Mouse (Mus musculus): ENCODE measurements around the gene Gm21954. TPM values are rescaled to one million over a fixed set of nuclear protein-coding genes. Genes with fewer than 3 reads are reported as not detected.
A peak's percentile ranks its signal among the peaks of the same experiment; 100 is the strongest.

The Gm21954 gene
- polyA plus RNA-seq (2016; fragmentation: Nextera tagmentation; extraction: Ambion mirVana) = not detected in 2 replicates

- no peak for ATAC-seq (ENCODE audit: low FRiP score)
- Histone ChIP-seq H3K4me2 (no peak within 1 kb of the TSS), H3K4me3 (replicated peaks) (no peak within 1 kb of the TSS), H3K27ac (no peak within 1 kb of the TSS), H3K36me3 (replicated peaks) (no peaks in the 10 kb centered on the region), H3K27me3 (no peaks in the 10 kb centered on the region), H3K4me1 (peaks cover 3% of the 10 kb centered on the region; the same call in 1 of the 2 replicates), H3K9ac (no peak within 1 kb of the TSS), H3K9me3 (no peaks in the 10 kb centered on the region)
- 92% methylated on average over 2 of the region's 2 CpGs for WGBS
Measured at GRCm38 (mm10) chr3:55472110-55472509, at the start of gene Gm21954. Gene Gm21954, minus strand, starts transcription at chr3:55472210.

DNA sequence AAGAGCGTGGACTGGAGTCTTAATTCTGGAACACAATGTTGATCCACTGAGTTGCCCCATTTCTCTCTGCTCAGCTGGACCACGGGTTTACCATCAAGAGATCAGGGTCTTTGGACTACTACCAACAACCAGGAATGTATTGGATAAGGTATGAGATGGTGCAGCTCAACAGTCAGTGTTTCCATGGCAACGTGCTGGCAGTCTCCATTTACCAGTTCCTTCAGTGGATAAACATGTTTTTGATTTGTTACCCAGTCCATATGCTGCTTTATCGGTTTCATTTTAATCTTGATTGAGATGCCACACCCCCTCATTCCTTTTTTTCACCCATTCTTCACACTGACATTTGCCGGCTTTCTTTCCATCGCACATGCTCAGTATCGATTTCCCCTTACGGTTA, 49.8 kb upstream of the Gm21954 start:
- peak; percentile 19; the same call in 1 of the 2 replicates for ATAC-seq (ENCODE audit: low FRiP score)
- no peak overlapping the region for H3K4me2 ChIP-seq
- H3K4me1 ChIP-seq = peaks cover 47% of the 10 kb centered on the region
- H3K27ac ChIP-seq = peak overlapping the region; percentile 42; the same call in 1 of the 2 replicates
- peaks cover 6% of the 10 kb centered on the region for H3K36me3 ChIP-seq (replicated peaks)
- no peaks in the 10 kb centered on the region; the same call in 1 of the 2 replicates for H3K27me3 ChIP-seq
- 71% methylated on average over 8 of the region's 8 CpGs for WGBS
- no peak overlapping the region for H3K9ac ChIP-seq
- no peaks in the 10 kb centered on the region for H3K9me3 ChIP-seq
- no peak overlapping the region for H3K4me3 ChIP-seq (replicated peaks)

- Histone ChIP-seq H3K9ac (no peak overlapping the region), H3K4me1 (peaks cover 47% of the 10 kb centered on the region)
- WGBS = 21% methylated on average over 12 of the region's 12 CpGs
Measured at GRCm38 (mm10) chr3:55520240-55521180, 48.5 kb upstream of the Gm21954 start.

GRCm38 (mm10) chr3:55517454-55518014, 45.5 kb upstream of the Gm21954 start:
- WGBS = 84% methylated on average over 17 of the region's 17 CpGs
- Histone ChIP-seq H3K27me3 (no peaks in the 10 kb centered on the region), H3K4me1 (peaks cover 21% of the 10 kb centered on the region), H3K4me3 (replicated peaks) (no peak overlapping the region), H3K4me2 (no peak overlapping the region), H3K9me3 (no peaks in the 10 kb centered on the region), H3K36me3 (replicated peaks) (peaks cover 11% of the 10 kb centered on the region), H3K9ac (no peak overlapping the region), H3K27ac (no peak overlapping the region)
- no peak for ATAC-seq (ENCODE audit: low FRiP score)

More at GRCm38 (mm10) chr3:55520240-55521180, 48.5 kb upstream of the Gm21954 start:
- H3K9me3 ChIP-seq = no peaks in the 10 kb centered on the region
- H3K4me2 ChIP-seq = no peak overlapping the region
- H3K27me3 ChIP-seq = no peaks in the 10 kb centered on the region; the same call in 1 of the 2 replicates
- no peak overlapping the region for H3K27ac ChIP-seq
- no peak overlapping the region for H3K4me3 ChIP-seq (replicated peaks)
- peak; percentile 78 for ATAC-seq (ENCODE audit: low FRiP score)
- peaks cover 6% of the 10 kb centered on the region for H3K36me3 ChIP-seq (replicated peaks)

DNA sequence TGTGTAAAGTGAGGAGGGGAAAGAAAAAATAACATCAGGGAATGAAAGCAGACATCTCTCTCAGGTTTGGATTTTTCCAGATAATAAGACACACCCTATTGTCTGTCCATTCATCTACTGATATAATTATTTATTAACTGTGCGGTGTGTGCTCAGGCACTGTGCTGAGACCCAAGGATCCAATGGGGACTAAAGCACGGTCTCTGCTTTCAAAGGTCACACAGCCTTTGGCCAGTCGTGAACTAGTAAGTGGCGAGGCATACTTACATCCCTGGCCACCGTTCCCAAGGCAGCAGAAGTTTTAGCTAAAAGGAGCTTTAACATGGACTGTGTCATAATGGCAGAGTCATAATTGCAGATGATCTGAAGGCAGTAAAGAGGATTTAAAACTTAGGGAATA, 44.0 kb upstream of the Gm21954 start:
- H3K27ac ChIP-seq = no peak overlapping the region
- H3K9me3 ChIP-seq = no peaks in the 10 kb centered on the region
- H3K36me3 ChIP-seq (replicated peaks) = peaks cover 11% of the 10 kb centered on the region
- no peaks in the 10 kb centered on the region for H3K27me3 ChIP-seq
- H3K4me3 ChIP-seq (replicated peaks) = no peak overlapping the region
- 70% methylated on average over 5 of the region's 5 CpGs for WGBS
- no peak for ATAC-seq (ENCODE audit: low FRiP score)
- H3K9ac ChIP-seq = no peak overlapping the region
- H3K4me2 ChIP-seq = no peak overlapping the region
- H3K4me1 ChIP-seq = peaks cover 10% of the 10 kb centered on the region; the same call in 1 of the 2 replicates

GRCm38 (mm10) chr3:55511658-55512057, 39.6 kb upstream of the Gm21954 start:
- H3K4me3 ChIP-seq (replicated peaks) = no peak overlapping the region
- H3K9ac ChIP-seq = no peak overlapping the region
- WGBS = 83% methylated on average over 6 of the region's 6 CpGs
- H3K27me3 ChIP-seq = no peaks in the 10 kb centered on the region
- H3K4me1 ChIP-seq = no peaks in the 10 kb centered on the region
- peaks cover 20% of the 10 kb centered on the region for H3K36me3 ChIP-seq (replicated peaks)
- H3K4me2 ChIP-seq = no peak overlapping the region
- no peaks in the 10 kb centered on the region for H3K9me3 ChIP-seq
- no peak overlapping the region for H3K27ac ChIP-seq
- no peak for ATAC-seq (ENCODE audit: low FRiP score)

- Histone ChIP-seq H3K36me3 (replicated peaks) (peaks cover 26% of the 10 kb centered on the region), H3K27me3 (no peaks in the 10 kb centered on the region), H3K27ac (no peak overlapping the region), H3K9ac (no peak overlapping the region), H3K9me3 (no peaks in the 10 kb centered on the region), H3K4me1 (no peaks in the 10 kb centered on the region), H3K4me2 (no peak overlapping the region), H3K4me3 (replicated peaks) (no peak overlapping the region)
- ATAC-seq (ENCODE audit: low FRiP score) = no peak
- WGBS = 88% methylated on average over 7 of the region's 7 CpGs
Measured at GRCm38 (mm10) chr3:55510198-55510597, 38.2 kb upstream of the Gm21954 start.

GRCm38 (mm10) chr3:55499298-55499697, 27.3 kb upstream of the Gm21954 start:
- WGBS = 90% methylated on average over 7 of the region's 7 CpGs
- Histone ChIP-seq H3K4me3 (replicated peaks) (no peak overlapping the region), H3K36me3 (replicated peaks) (peaks cover 15% of the 10 kb centered on the region), H3K4me1 (peaks cover 13% of the 10 kb centered on the region; the same call in 1 of the 2 replicates), H3K27me3 (no peaks in the 10 kb centered on the region), H3K9ac (no peak overlapping the region), H3K27ac (no peak overlapping the region), H3K4me2 (no peak overlapping the region), H3K9me3 (no peaks in the 10 kb centered on the region)
- no peak for ATAC-seq (ENCODE audit: low FRiP score)

GRCm38 (mm10) chr3:55496462-55496941, 24.5 kb upstream of the Gm21954 start:
- 0 out of 2 replicates have a peak, but pooled peaks have one; percentile 30 for ATAC-seq (ENCODE audit: low FRiP score)
- Histone ChIP-seq H3K4me2 (no peak overlapping the region), H3K36me3 (replicated peaks) (peaks cover 7% of the 10 kb centered on the region; the same call in 1 of the 2 replicates), H3K4me1 (peaks cover 19% of the 10 kb centered on the region), H3K4me3 (replicated peaks) (no peak overlapping the region), H3K9me3 (no peaks in the 10 kb centered on the region), H3K27ac (no peak overlapping the region), H3K9ac (no peak overlapping the region), H3K27me3 (no peaks in the 10 kb centered on the region)
- 55% methylated on average over 9 of the region's 9 CpGs for WGBS

DNA sequence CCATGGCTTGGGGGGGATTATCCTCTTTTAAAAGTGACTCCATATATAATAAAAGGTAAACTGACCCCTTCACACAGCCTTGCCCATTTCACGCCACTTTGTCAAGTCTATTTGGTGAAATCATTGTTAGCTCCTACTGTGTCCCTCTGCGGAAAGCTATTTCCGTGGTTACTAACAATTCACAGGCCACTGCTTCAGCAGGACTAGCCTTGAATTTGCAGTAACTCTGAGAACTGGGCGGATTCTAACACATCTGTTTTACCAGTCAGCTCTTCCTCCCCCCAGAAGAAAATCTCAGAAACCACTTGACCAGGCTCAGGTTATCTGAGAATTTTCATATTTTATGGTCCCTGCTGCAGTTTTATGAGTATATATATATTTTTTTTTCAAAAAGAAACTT, 23.9 kb upstream of the Gm21954 start:
- Histone ChIP-seq H3K36me3 (replicated peaks) (peaks cover 7% of the 10 kb centered on the region; the same call in 1 of the 2 replicates), H3K9ac (no peak overlapping the region), H3K4me2 (no peak overlapping the region), H3K9me3 (no peaks in the 10 kb centered on the region), H3K4me1 (peaks cover 19% of the 10 kb centered on the region), H3K4me3 (replicated peaks) (no peak overlapping the region), H3K27me3 (no peaks in the 10 kb centered on the region), H3K27ac (no peak overlapping the region)
- 16% methylated on average over 4 of the region's 4 CpGs for WGBS
- no peak for ATAC-seq (ENCODE audit: low FRiP score)

GRCm38 (mm10) chr3:55495231-55495630, 23.2 kb upstream of the Gm21954 start:
- Histone ChIP-seq H3K9ac (no peak overlapping the region), H3K36me3 (replicated peaks) (peaks cover 7% of the 10 kb centered on the region; the same call in 1 of the 2 replicates), H3K4me2 (no peak overlapping the region), H3K4me1 (peaks cover 19% of the 10 kb centered on the region), H3K9me3 (no peaks in the 10 kb centered on the region), H3K27me3 (no peaks in the 10 kb centered on the region), H3K4me3 (replicated peaks) (no peak overlapping the region), H3K27ac (no peak overlapping the region)
- 79% methylated on average over 7 of the region's 7 CpGs for WGBS
- ATAC-seq (ENCODE audit: low FRiP score) = no peak

GRCm38 (mm10) chr3:55494348-55494747, 22.3 kb upstream of the Gm21954 start:
- 59% methylated on average over 4 of the region's 4 CpGs for WGBS
- peaks cover 19% of the 10 kb centered on the region for H3K4me1 ChIP-seq
- no peak overlapping the region for H3K4me3 ChIP-seq (replicated peaks)
- H3K27ac ChIP-seq = no peak overlapping the region
- no peak overlapping the region for H3K4me2 ChIP-seq
- no peaks in the 10 kb centered on the region for H3K9me3 ChIP-seq
- peaks cover 10% of the 10 kb centered on the region; the same call in 1 of the 2 replicates for H3K36me3 ChIP-seq (replicated peaks)
- no peak for ATAC-seq (ENCODE audit: low FRiP score)
- no peaks in the 10 kb centered on the region for H3K27me3 ChIP-seq
- no peak overlapping the region for H3K9ac ChIP-seq
